ENCODE assay signal across 20 mouse cellular contexts in the genomic region with DNA sequence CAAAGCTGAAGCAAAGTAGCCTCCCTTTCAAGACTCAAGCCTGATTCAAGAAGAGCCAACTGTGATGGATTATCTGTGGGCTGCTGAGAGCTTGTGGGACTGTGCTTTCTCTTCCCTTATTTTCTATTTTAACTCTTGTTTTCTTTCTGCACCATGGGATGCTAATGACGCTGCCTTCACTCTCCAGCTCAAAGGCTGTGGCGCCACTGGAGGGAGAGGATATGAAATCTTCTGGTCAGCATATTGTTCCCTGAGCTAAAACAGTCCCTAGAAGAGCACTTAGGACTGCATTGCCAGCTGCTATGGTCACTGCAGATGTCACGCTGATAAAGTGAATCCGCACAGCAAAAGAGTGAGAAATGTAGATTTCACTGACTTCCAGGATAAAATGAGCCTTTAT.
DNase-seq lines count a peak whose midpoint lies in the region.
"Had no signal": no experiment of that assay in that cellular context is flagged by ENCODE, and none has a peak within 500 bp of the region (broad histone marks: within the 10 kb centered on the region; RNA-seq: fewer than 3 reads in every experiment).

No protein-coding gene starts in this region.

- DNase-seq in embryo, embryonic 10 days (ENCODE audit: low spot score) = peak; percentile 5
- DNase-seq in embryo, embryonic 9.5 days (ENCODE audit: extremely low spot score) = no peak
- peak; percentile 9 for DNase-seq in left cerebral cortex, adult 11 months (ENCODE audit: low spot score)
- no peak for DNase-seq in left cerebral cortex, postnatal 4 days
- peak; percentile 10 to 15 for DNase-seq in right cerebral cortex, adult 2 months (ENCODE audit: low spot score in 2 of 2)
- DNase-seq in right cerebral cortex, postnatal 4 days = no peak
- DNase-seq in heart, postnatal 14 days = no peak
- no peak for DNase-seq in cerebellum, adult 11 months
- DNase-seq: adrenal gland, adult 2 months; adrenal gland, postnatal 36 days; cerebellum, adult 8-10 months; cerebellum, postnatal 25 days; gastrocnemius, postnatal 10 days; heart, postnatal 4 days; kidney, adult 9 months; kidney, postnatal 10 days; liver, postnatal 0 days; lung, postnatal 36 days; thymus, adult 18-20 months; thymus, postnatal 36 days had no signal

- intact Hi-C loops in left cerebral cortex, postnatal 4 days (cut with DNase I) = no loop called here
- intact Hi-C loops in heart, postnatal 14 days (cut with DNase I) = no loop called here

Comparison
In these comparisons a context has a peak if more than half of its experiments do, and no peak if none do; other contexts are left out.
1. DNase-seq: peak in embryo, embryonic 10 days (single experiment), left cerebral cortex, adult 11 months (single experiment) and right cerebral cortex, adult 2 months (2 of 2); none in embryo, embryonic 9.5 days (single experiment), left cerebral cortex, postnatal 4 days (single experiment), right cerebral cortex, postnatal 4 days (single experiment), heart, postnatal 14 days (0 of 2) and cerebellum, adult 11 months (single experiment).